Mouse (Mus musculus): ENCODE data around the gene Stab1. TPM values are rescaled to one million over a fixed set of nuclear protein-coding genes. Genes with fewer than 3 reads are reported as not detected.
A peak's percentile ranks its signal among the peaks of the same experiment; 100 is the strongest.

Stab1 gene
- 69.4 and 76.1 TPM in 2 replicates for polyA plus RNA-seq (2014; fragmentation: Nextera tagmentation; extraction: Ambion mirVana)

DNA sequence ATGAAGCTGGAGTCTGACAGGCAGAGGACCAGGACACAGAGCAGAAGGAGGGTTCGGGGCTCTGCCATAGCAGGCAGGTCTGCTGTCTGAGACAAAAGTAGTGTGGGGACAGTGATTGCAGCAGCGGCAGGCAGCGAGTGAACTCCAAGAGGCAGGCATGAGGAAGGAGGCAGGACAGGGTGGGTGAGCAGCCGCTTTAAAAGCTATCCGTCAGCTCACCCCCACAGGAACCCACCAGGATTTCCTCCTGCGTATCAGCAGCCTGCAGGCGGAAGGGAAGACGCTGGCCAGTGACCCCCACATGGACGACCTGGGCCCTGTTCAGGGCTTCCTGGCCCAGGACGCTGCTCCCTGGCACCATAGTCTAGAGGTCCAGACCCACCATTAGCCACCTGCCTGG, at the start of gene Stab1:
TSS of gene Stab1 (minus strand) at position 217 of the 400 bp plus-strand sequence.
- DNase-seq (ENCODE audit: low spot score) (no peak), ATAC-seq (ENCODE audit: low read depth) (no peak)
- Histone ChIP-seq H3K9ac (ENCODE audit: low read depth, low read length) (peak within 1 kb of the TSS; percentile 26; the same call in 1 of the 2 replicates), H3K27ac (replicated peaks; ENCODE audit: low read depth, low read length) (peak within 1 kb of the TSS; percentile 11; the same call in 1 of the 2 replicates), H3K36me3 (ENCODE audit: control insufficient read depth, insufficient read depth, low read length) (peaks cover 39% of the 10 kb centered on the region), H3K4me2 (ENCODE audit: low read depth, low read length) (peak within 1 kb of the TSS; percentile 23; the same call in 1 of the 2 replicates), H3K4me3 (ENCODE audit: low read depth, low read length) (peak within 1 kb of the TSS; percentile 10), H3K27me3 (replicated peaks; ENCODE audit: control insufficient read depth, insufficient read depth, low read length) (no peaks in the 10 kb centered on the region), H3K4me1 (ENCODE audit: control insufficient read depth, insufficient read depth, low read length) (peaks cover 5% of the 10 kb centered on the region; the same call in 1 of the 2 replicates), H3K9me3 (ENCODE audit: control insufficient read depth, low read length) (no peaks in the 10 kb centered on the region)
- 41% methylated on average over 10 of the region's 10 CpGs for WGBS

DNA sequence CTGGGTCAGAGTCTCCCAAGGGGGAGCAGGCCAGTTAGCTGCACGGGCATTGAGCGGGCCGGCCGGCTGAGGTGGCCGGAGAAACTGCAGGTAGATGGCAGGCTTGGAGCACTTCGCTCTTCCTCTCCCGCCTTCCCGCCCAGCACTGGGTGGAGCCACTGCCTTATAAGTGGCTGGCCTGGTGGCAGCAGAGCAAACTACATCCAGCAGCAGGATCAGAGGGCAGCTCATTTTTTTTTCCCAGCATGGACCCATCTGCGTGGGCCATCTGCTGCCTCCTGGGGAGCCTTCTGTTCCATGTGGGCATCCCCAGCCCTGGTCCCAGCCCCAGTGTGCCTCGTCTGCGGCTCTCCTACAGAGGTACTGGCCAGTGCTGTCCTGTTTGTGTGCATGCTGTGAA, 49.2 kb upstream of the Stab1 start, which contains the start of gene Sema3g:
TSS of gene Sema3g (plus strand) at position 195 of the 400 bp plus-strand sequence.
- Histone ChIP-seq H3K4me1 (ENCODE audit: control insufficient read depth, insufficient read depth, low read length) (peaks cover 10% of the 10 kb centered on the region; the same call in 1 of the 2 replicates), H3K27ac (replicated peaks; ENCODE audit: low read depth, low read length) (0 out of 2 replicates have a peak within 1 kb of the TSS, but pooled peaks have one; percentile 21), H3K36me3 (ENCODE audit: control insufficient read depth, insufficient read depth, low read length) (no peaks in the 10 kb centered on the region), H3K9ac (ENCODE audit: low read depth, low read length) (peak within 1 kb of the TSS; percentile 45), H3K4me2 (ENCODE audit: low read depth, low read length) (peak within 1 kb of the TSS; percentile 38; the same call in 1 of the 2 replicates), H3K4me3 (ENCODE audit: low read depth, low read length) (0 out of 2 replicates have a peak within 1 kb of the TSS, but pooled peaks have one; percentile 3), H3K27me3 (replicated peaks; ENCODE audit: control insufficient read depth, insufficient read depth, low read length) (no peaks in the 10 kb centered on the region), H3K9me3 (ENCODE audit: control insufficient read depth, low read length) (no peaks in the 10 kb centered on the region)
- ATAC-seq (ENCODE audit: low read depth) (peak; percentile 75), DNase-seq (ENCODE audit: low spot score) (peak; percentile 68)
- 12% methylated on average over 11 of the region's 11 CpGs for WGBS

DNA sequence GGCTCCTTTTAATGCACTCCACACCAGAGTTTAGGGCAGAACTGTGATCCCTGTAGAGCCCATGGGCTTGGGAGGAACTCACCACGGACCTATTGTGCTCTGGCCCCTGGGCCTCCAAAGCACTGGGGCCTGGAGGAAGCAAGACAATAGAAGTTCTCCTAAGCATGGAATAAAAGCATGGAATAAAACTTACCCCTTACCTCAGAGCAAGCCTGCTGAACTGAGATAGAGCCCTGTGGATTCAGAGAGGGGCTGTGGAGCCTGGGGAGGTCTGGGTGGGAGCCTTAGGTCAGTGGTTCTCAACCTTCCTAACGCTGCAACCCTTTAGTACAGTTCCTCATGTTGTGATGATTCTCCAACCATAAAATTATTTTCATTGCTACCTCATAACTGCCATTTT, 48.4 kb upstream of the Stab1 start, which contains the start of gene Nisch:
TSS of gene Nisch (minus strand) at position 101 of the 400 bp plus-strand sequence.
- Histone ChIP-seq H3K4me3 (ENCODE audit: low read depth, low read length) (0 out of 2 replicates have a peak within 1 kb of the TSS, but pooled peaks have one; percentile 3), H3K4me1 (ENCODE audit: control insufficient read depth, insufficient read depth, low read length) (peaks cover 10% of the 10 kb centered on the region; the same call in 1 of the 2 replicates), H3K9ac (ENCODE audit: low read depth, low read length) (peak within 1 kb of the TSS; percentile 45), H3K27ac (replicated peaks; ENCODE audit: low read depth, low read length) (0 out of 2 replicates have a peak within 1 kb of the TSS, but pooled peaks have one; percentile 21), H3K27me3 (replicated peaks; ENCODE audit: control insufficient read depth, insufficient read depth, low read length) (no peaks in the 10 kb centered on the region), H3K36me3 (ENCODE audit: control insufficient read depth, insufficient read depth, low read length) (no peaks in the 10 kb centered on the region), H3K9me3 (ENCODE audit: control insufficient read depth, low read length) (no peaks in the 10 kb centered on the region), H3K4me2 (ENCODE audit: low read depth, low read length) (peak within 1 kb of the TSS; percentile 38; the same call in 1 of the 2 replicates)
- DNase-seq (ENCODE audit: low spot score): no peak
- WGBS: 69% methylated on average over 2 of the region's 2 CpGs
- no peak for ATAC-seq (ENCODE audit: low read depth)

GRCm38 (mm10) chr14:31215157-31216002, 46.9 kb upstream of the Stab1 start:
- Histone ChIP-seq H3K27ac (replicated peaks; ENCODE audit: low read depth, low read length) (no peak overlapping the region), H3K4me1 (ENCODE audit: control insufficient read depth, insufficient read depth, low read length) (peaks cover 10% of the 10 kb centered on the region; the same call in 1 of the 2 replicates), H3K4me2 (ENCODE audit: low read depth, low read length) (no peak overlapping the region), H3K4me3 (ENCODE audit: low read depth, low read length) (no peak overlapping the region), H3K36me3 (ENCODE audit: control insufficient read depth, insufficient read depth, low read length) (no peaks in the 10 kb centered on the region), H3K9ac (ENCODE audit: low read depth, low read length) (no peak overlapping the region; the same call in 1 of the 2 replicates), H3K27me3 (replicated peaks; ENCODE audit: control insufficient read depth, insufficient read depth, low read length) (no peaks in the 10 kb centered on the region), H3K9me3 (ENCODE audit: control insufficient read depth, low read length) (no peaks in the 10 kb centered on the region)
- WGBS: 34% methylated on average over 15 of the region's 15 CpGs
- ATAC-seq (ENCODE audit: low read depth): peak; percentile 53
- DNase-seq (ENCODE audit: low spot score): peak; percentile 72

GRCm38 (mm10) chr14:31214684-31215083, 46.2 kb upstream of the Stab1 start:
- WGBS: 75% methylated on average over 3 of the region's 3 CpGs

DNA sequence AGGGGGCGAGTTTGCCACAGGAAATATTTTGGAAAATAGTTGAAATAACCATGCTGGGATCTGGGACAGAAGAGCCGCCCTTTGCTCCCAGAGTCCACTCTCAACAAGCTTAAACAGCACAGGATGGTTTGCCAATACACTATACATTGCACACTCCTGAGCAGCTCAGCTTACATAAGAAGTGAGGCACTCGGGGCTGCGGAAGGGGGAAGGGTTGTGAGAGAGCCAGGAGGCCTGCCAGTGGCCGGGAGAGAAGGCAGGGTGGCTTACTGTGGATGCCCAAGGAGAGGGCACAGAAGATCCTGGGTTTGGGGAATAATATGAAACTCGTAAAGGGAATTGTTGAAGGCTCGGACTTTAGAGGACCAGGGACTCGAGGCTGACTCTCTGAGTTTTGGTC, 45.4 kb upstream of the Stab1 start:
- Histone ChIP-seq H3K4me3 (ENCODE audit: low read depth, low read length) (no peak overlapping the region), H3K4me2 (ENCODE audit: low read depth, low read length) (no peak overlapping the region), H3K9ac (ENCODE audit: low read depth, low read length) (no peak overlapping the region), H3K36me3 (ENCODE audit: control insufficient read depth, insufficient read depth, low read length) (no peaks in the 10 kb centered on the region), H3K9me3 (ENCODE audit: control insufficient read depth, low read length) (no peaks in the 10 kb centered on the region), H3K4me1 (ENCODE audit: control insufficient read depth, insufficient read depth, low read length) (peaks cover 10% of the 10 kb centered on the region; the same call in 1 of the 2 replicates), H3K27ac (replicated peaks; ENCODE audit: low read depth, low read length) (no peak overlapping the region; the same call in 1 of the 2 replicates), H3K27me3 (replicated peaks; ENCODE audit: control insufficient read depth, insufficient read depth, low read length) (no peaks in the 10 kb centered on the region)
- no peak for DNase-seq (ENCODE audit: low spot score)
- ATAC-seq (ENCODE audit: low read depth): no peak
- 64% methylated on average over 8 of the region's 8 CpGs for WGBS

More at GRCm38 (mm10) chr14:31214684-31215083, 46.2 kb upstream of the Stab1 start:
- Histone ChIP-seq H3K4me1 (ENCODE audit: control insufficient read depth, insufficient read depth, low read length) (peaks cover 10% of the 10 kb centered on the region; the same call in 1 of the 2 replicates), H3K4me2 (ENCODE audit: low read depth, low read length) (no peak overlapping the region), H3K36me3 (ENCODE audit: control insufficient read depth, insufficient read depth, low read length) (no peaks in the 10 kb centered on the region), H3K4me3 (ENCODE audit: low read depth, low read length) (no peak overlapping the region), H3K27ac (replicated peaks; ENCODE audit: low read depth, low read length) (no peak overlapping the region), H3K27me3 (replicated peaks; ENCODE audit: control insufficient read depth, insufficient read depth, low read length) (no peaks in the 10 kb centered on the region), H3K9ac (ENCODE audit: low read depth, low read length) (no peak overlapping the region), H3K9me3 (ENCODE audit: control insufficient read depth, low read length) (no peaks in the 10 kb centered on the region)
- ATAC-seq (ENCODE audit: low read depth) (no peak), DNase-seq (ENCODE audit: low spot score) (no peak)

- Histone ChIP-seq H3K4me2 (ENCODE audit: low read depth, low read length) (no peak overlapping the region), H3K9me3 (ENCODE audit: control insufficient read depth, low read length) (no peaks in the 10 kb centered on the region), H3K36me3 (ENCODE audit: control insufficient read depth, insufficient read depth, low read length) (no peaks in the 10 kb centered on the region), H3K27me3 (replicated peaks; ENCODE audit: control insufficient read depth, insufficient read depth, low read length) (no peaks in the 10 kb centered on the region), H3K4me1 (ENCODE audit: control insufficient read depth, insufficient read depth, low read length) (peaks cover 7% of the 10 kb centered on the region; the same call in 1 of the 2 replicates), H3K4me3 (ENCODE audit: low read depth, low read length) (no peak overlapping the region), H3K27ac (replicated peaks; ENCODE audit: low read depth, low read length) (no peak overlapping the region), H3K9ac (ENCODE audit: low read depth, low read length) (no peak overlapping the region)
- 54% methylated on average over 3 of the region's 3 CpGs for WGBS
- DNase-seq (ENCODE audit: low spot score) (peak; percentile 41), ATAC-seq (ENCODE audit: low read depth) (0 out of 2 replicates have a peak, but pooled peaks have one; percentile 10)
Measured at GRCm38 (mm10) chr14:31212499-31212898, 44.1 kb upstream of the Stab1 start.

GRCm38 (mm10) chr14:31211854-31212253, 43.4 kb upstream of the Stab1 start:
- H3K4me2 ChIP-seq (ENCODE audit: low read depth, low read length): no peak overlapping the region
- no peak overlapping the region for H3K27ac ChIP-seq (replicated peaks; ENCODE audit: low read depth, low read length)
- H3K9me3 ChIP-seq (ENCODE audit: control insufficient read depth, low read length): no peaks in the 10 kb centered on the region
- DNase-seq (ENCODE audit: low spot score) (no peak), ATAC-seq (ENCODE audit: low read depth) (no peak)
- H3K4me3 ChIP-seq (ENCODE audit: low read depth, low read length): no peak overlapping the region
- no peaks in the 10 kb centered on the region for H3K36me3 ChIP-seq (ENCODE audit: control insufficient read depth, insufficient read depth, low read length)
- WGBS: 87% methylated on average over 6 of the region's 6 CpGs
- no peak overlapping the region for H3K9ac ChIP-seq (ENCODE audit: low read depth, low read length)
- H3K27me3 ChIP-seq (replicated peaks; ENCODE audit: control insufficient read depth, insufficient read depth, low read length): no peaks in the 10 kb centered on the region
- H3K4me1 ChIP-seq (ENCODE audit: control insufficient read depth, insufficient read depth, low read length): peaks cover 11% of the 10 kb centered on the region; the same call in 1 of the 2 replicates

Data from embryonic facial prominence, embryonic 14.5 days (tissue).